Mouse (Mus musculus) gastrocnemius, postnatal 25 days (tissue): ENCODE results near the gene Haao. TPM values are rescaled to one million over a fixed set of nuclear protein-coding genes. Genes with fewer than 3 reads are reported as not detected.
"Not testable (repeated sequence)": the region's sequence is repeated elsewhere in the genome, so short reads cannot be mapped to it uniquely, and the experiment has no call there.

Experiments
- DNase-seq: peaks from one replicate; pipeline ENCODE4 v3.0.0; 2022
- total RNA-seq, 2 experiments: library from RNA; stranded (reverse); gene quantifications; 1 replicate in 1 of 2; 2 replicates in 1 of 2; pipeline ENCODE4 v1.2.3; 2021

Haao gene
- total RNA-seq, 2 experiments from 2014 or later, result not detected

GRCm38 (mm10) chr17:83865366-83865765 is 17.6 kb upstream of the Haao start:
- no peak for DNase-seq

- DNase-seq, result peak; percentile 62
Measured at GRCm38 (mm10) chr17:83862134-83862881, 14.5 kb upstream of the Haao start.

- peak; percentile 92 for DNase-seq
Measured at GRCm38 (mm10) chr17:83861444-83862133, 13.8 kb upstream of the Haao start.

GRCm38 (mm10) chr17:83860968-83861367 is 13.2 kb upstream of the Haao start:
- DNase-seq, result not testable (repeated sequence)

GRCm38 (mm10) chr17:83860224-83860623 is 12.5 kb upstream of the Haao start:
- DNase-seq, result no peak

GRCm38 (mm10) chr17:83859639-83860038 is 11.9 kb upstream of the Haao start:
- DNase-seq, result no peak

GRCm38 (mm10) chr17:83858413-83858812 is 10.7 kb upstream of the Haao start:
- no peak for DNase-seq

- no peak for DNase-seq
Measured at GRCm38 (mm10) chr17:83854284-83854918, 6.6 kb upstream of the Haao start.

GRCm38 (mm10) chr17:83853831-83854230 is 6.1 kb upstream of the Haao start:
- DNase-seq, result no peak

- no peak for DNase-seq
Measured at GRCm38 (mm10) chr17:83850864-83851263, 3.1 kb upstream of the Haao start.

- peak; percentile 61 for DNase-seq
Measured at GRCm38 (mm10) chr17:83850458-83850857, 2.7 kb upstream of the Haao start.

GRCm38 (mm10) chr17:83849717-83850116 is 2.0 kb upstream of the Haao start:
- no peak for DNase-seq

GRCm38 (mm10) chr17:83849081-83849675 is 1.4 kb upstream of the Haao start:
- no peak for DNase-seq

- no peak for DNase-seq
Measured at GRCm38 (mm10) chr17:83848482-83848881, 719 bp upstream of the Haao start.

- DNase-seq, result no peak
Measured at GRCm38 (mm10) chr17:83847100-83847499, 663 bp downstream of the Haao start.

- no peak for DNase-seq
Measured at GRCm38 (mm10) chr17:83846301-83847021, 1.3 kb downstream of the Haao start.

- DNase-seq, result no peak
Measured at GRCm38 (mm10) chr17:83845538-83845937, 2.2 kb downstream of the Haao start.

GRCm38 (mm10) chr17:83843780-83844179 is 4.0 kb downstream of the Haao start:
- no peak for DNase-seq

- DNase-seq, result no peak
Measured at GRCm38 (mm10) chr17:83841011-83841410, 6.8 kb downstream of the Haao start.

GRCm38 (mm10) chr17:83839132-83839531 is 8.6 kb downstream of the Haao start:
- DNase-seq, result no peak

GRCm38 (mm10) chr17:83837659-83838190 is 10.0 kb downstream of the Haao start:
- DNase-seq, result no peak

- no peak for DNase-seq
Measured at GRCm38 (mm10) chr17:83836048-83836447, 11.7 kb downstream of the Haao start.
